Mouse (Mus musculus) olfactory bulb, adult 2 months (tissue): ENCODE data around the gene Slc7a15. TPM values are rescaled to one million over a fixed set of nuclear protein-coding genes. Genes with fewer than 3 reads are reported as not detected.
"Not testable (repeated sequence)": the region's sequence is repeated elsewhere in the genome, so short reads cannot be mapped to it uniquely, and the experiment has no call there.

Experiments used
- H3K27ac ChIP-seq: fragments of 200-500 bp; 2 replicates; pipeline ENCODE4 v1.5.1; 2012; ENCODE audit warnings: low read depth, low read length; ENCODE audit not compliant: insufficient read depth
- H3K4me1 ChIP-seq: fragments of 200-500 bp; 2 replicates; pipeline ENCODE4 v1.6.1; 2012; ENCODE audit warnings: low read length; ENCODE audit not compliant: control insufficient read depth, insufficient read depth
- H3K4me3 ChIP-seq: fragments of 200-500 bp; 2 replicates; pipeline ENCODE4 v1.5.1; 2012; ENCODE audit warnings: mild to moderate bottlenecking, low read depth, low read length, moderate library complexity; ENCODE audit not compliant: insufficient read depth
- CTCF ChIP-seq: fragments of 200-500 bp; IDR thresholded peaks from 2 replicates; pipeline ENCODE4 v1.5.1; 2012; ENCODE audit warnings: low read depth, mild to moderate bottlenecking, low read length, moderate library complexity; ENCODE audit not compliant: insufficient read depth
- POLR2A ChIP-seq: fragments of 200-500 bp; IDR thresholded peaks from 2 replicates; pipeline ENCODE4 v1.6.1; 2012; ENCODE audit warnings: mild to moderate bottlenecking, low read depth, low read length, moderate library complexity; ENCODE audit not compliant: insufficient read depth
- WGBS: fragments of 180-500 bp; shearing (Covaris S2); methylation state at CpG from one replicate; pipeline ENCODE4 v1.1.7; 2018; 5-methylcytosine and 5-hydroxymethylcytosine counted together
- polyA plus RNA-seq: library from polyadenylated mRNA; stranded (reverse); fragments of >200 nt; gene quantifications from 2 replicates; pipeline ENCODE4 v1.2.4, GENCODE M21; 2012; ENCODE audit warnings: low replicate concordance; ENCODE audit not compliant: missing spikeins, insufficient read depth, insufficient read length

The Slc7a15 gene
- polyA plus RNA-seq, 1 experiment, result not detected

GRCm38 (mm10) chr12:8632737-8633365, 34.0 kb upstream of the Slc7a15 start:
- 89% methylated on average over 2 of the region's 2 CpGs for WGBS

GRCm38 (mm10) chr12:8631691-8632090, 32.8 kb upstream of the Slc7a15 start:
- Histone ChIP-seq H3K27ac (no peak overlapping the region), H3K4me1 (no peaks in the 10 kb centered on the region), H3K4me3 (no peak overlapping the region)
- TF ChIP-seq POLR2A (no peak), CTCF (no peak)
- WGBS, result 94% methylated on average over 1 of the region's 1 CpGs

More at GRCm38 (mm10) chr12:8632737-8633365, 34.0 kb upstream of the Slc7a15 start:
- Histone ChIP-seq H3K27ac (no peak overlapping the region), H3K4me3 (no peak overlapping the region), H3K4me1 (no peaks in the 10 kb centered on the region)
- no peak for TF ChIP-seq CTCF
- no peak for TF ChIP-seq POLR2A

- WGBS, result 97% methylated on average over 6 of the region's 6 CpGs
- no peak overlapping the region for H3K4me3 ChIP-seq
- H3K4me1 ChIP-seq, result no peaks in the 10 kb centered on the region
- H3K27ac ChIP-seq, result no peak overlapping the region
- TF ChIP-seq POLR2A, result no peak
- TF ChIP-seq CTCF, result no peak
Measured at GRCm38 (mm10) chr12:8629537-8629936, 30.7 kb upstream of the Slc7a15 start.

GRCm38 (mm10) chr12:8620678-8621018, 21.8 kb upstream of the Slc7a15 start:
- 85% methylated on average over 5 of the region's 5 CpGs for WGBS
- Histone ChIP-seq H3K27ac (no peak overlapping the region), H3K4me3 (no peak overlapping the region), H3K4me1 (no peaks in the 10 kb centered on the region)
- TF ChIP-seq POLR2A (no peak), CTCF (no peak)

- Histone ChIP-seq H3K27ac (no peak overlapping the region), H3K4me3 (no peak overlapping the region), H3K4me1 (no peaks in the 10 kb centered on the region)
- TF ChIP-seq CTCF, result no peak
- TF ChIP-seq POLR2A, result no peak
- WGBS, result 72% methylated on average over 9 of the region's 9 CpGs
Measured at GRCm38 (mm10) chr12:8619827-8620677, 21.2 kb upstream of the Slc7a15 start.

GRCm38 (mm10) chr12:8618271-8618670, 19.4 kb upstream of the Slc7a15 start:
- 96% methylated on average over 3 of the region's 3 CpGs for whole genome bisulfite sequencing
- no peak for TF ChIP-seq POLR2A
- Histone ChIP-seq H3K27ac (no peak overlapping the region), H3K4me1 (no peaks in the 10 kb centered on the region), H3K4me3 (no peak overlapping the region)

GRCm38 (mm10) chr12:8609070-8609469, 10.2 kb upstream of the Slc7a15 start:
- TF ChIP-seq CTCF (no peak), POLR2A (no peak)
- Histone ChIP-seq H3K27ac (no peak overlapping the region), H3K4me3 (no peak overlapping the region), H3K4me1 (no peaks in the 10 kb centered on the region)
- 97% methylated on average over 3 of the region's 3 CpGs for WGBS

- peaks cover 7% of the 10 kb centered on the region for H3K4me1 ChIP-seq
- WGBS, result 94% methylated on average over 7 of the region's 7 CpGs
- no peak overlapping the region for H3K4me3 ChIP-seq
- no peak overlapping the region for H3K27ac ChIP-seq
- TF ChIP-seq CTCF, result no peak
- no peak for TF ChIP-seq POLR2A
Measured at GRCm38 (mm10) chr12:8595611-8596010, 3.3 kb downstream of the Slc7a15 start.

GRCm38 (mm10) chr12:8591326-8591725, 7.5 kb downstream of the Slc7a15 start:
- WGBS, result 97% methylated on average over 2 of the region's 2 CpGs
- H3K27ac ChIP-seq, H3K4me1 ChIP-seq, H3K4me3 ChIP-seq: not testable (repeated sequence)

- 91% methylated on average over 11 of the region's 11 CpGs for WGBS
- no peak for TF ChIP-seq POLR2A
- no peak for TF ChIP-seq CTCF
- Histone ChIP-seq H3K4me1 (no peaks in the 10 kb centered on the region), H3K4me3 (no peak overlapping the region), H3K27ac (no peak overlapping the region)
Measured at GRCm38 (mm10) chr12:8573405-8573804, 25.5 kb downstream of the Slc7a15 start.

- H3K27ac ChIP-seq, H3K4me3 ChIP-seq, H3K4me1 ChIP-seq: not testable (repeated sequence)
- WGBS, result 52% methylated on average over 12 of the region's 12 CpGs
Measured at GRCm38 (mm10) chr12:8571903-8572341, 26.9 kb downstream of the Slc7a15 start.

- not testable (repeated sequence) for H3K4me3 ChIP-seq, H3K4me1 ChIP-seq, H3K27ac ChIP-seq
- WGBS, result 73% methylated on average over 2 of the region's 2 CpGs
Measured at GRCm38 (mm10) chr12:8571287-8571902, 27.5 kb downstream of the Slc7a15 start.

GRCm38 (mm10) chr12:8562213-8562612, 36.7 kb downstream of the Slc7a15 start:
- not testable (repeated sequence) for H3K4me3 ChIP-seq
- WGBS, result 64% methylated on average over 8 of the region's 8 CpGs

More at GRCm38 (mm10) chr12:8562213-8562612, 36.7 kb downstream of the Slc7a15 start:
- H3K4me1 ChIP-seq, H3K27ac ChIP-seq: not testable (repeated sequence)
